Mouse (Mus musculus) left cerebral cortex, postnatal 14 days (tissue): ENCODE data around the gene Bbs1. TPM values are rescaled to one million over a fixed set of nuclear protein-coding genes. Genes with fewer than 3 reads are reported as not detected.
A peak's percentile ranks its signal among the peaks of the same experiment; 100 is the strongest.
"Not testable (repeated sequence)": the region's sequence is repeated elsewhere in the genome, so short reads cannot be mapped to it uniquely, and the experiment has no call there.

Source experiments
- DNase-seq, 2 experiments: peaks; one replicate each; pipeline ENCODE4 v3.0.0; 2021 to 2022; ENCODE audit warnings: low spot score in 2 of 2, mixed read lengths in 1 of 2
- intact Hi-C: fragments of 180-260 bp; cut with DNase I; formaldehyde crosslinking; loops from one replicate; pipeline ENCODE4 v1.15.1; 2025
- long read RNA-seq, 2 experiments: library from polyadenylated mRNA; stranded (forward); transcript quantifications; one replicate each; pipeline ENCODE4 v2.0.0; 2021
- total RNA-seq, 2 experiments: library from RNA; stranded (reverse); gene quantifications; 2 replicates each; pipeline ENCODE4 v1.2.3; 2021

Gene Bbs1
- total RNA-seq: 10 to 100 TPM; 46.5 to 47.2 TPM
- long read RNA-seq, experiment 1, partial matches to known transcripts: 2 of 10 reads
- long read RNA-seq, experiment 1, other reads (novel, unspliced or antisense): 6 of 10 reads
- long read RNA-seq, experiment 2, partial matches to known transcripts: 0 of 3 reads
- long read RNA-seq, experiment 2, other reads (novel, unspliced or antisense): 3 of 3 reads

GRCm38 (mm10) chr19:4905979-4906794 is at the start of gene Bbs1:
Gene Bbs1 (minus strand): TSS chr19:4906628.
- intact Hi-C loops: loop anchor here (10.0 kb wide), 1 partner anchor 281 kb away; the partner anchor contains the start of gene Rce1
- DNase-seq: peak; percentile 84 to 88

- intact Hi-C loops, DNase-seq: not testable (repeated sequence)
These were observed 42.2 kb upstream of the Bbs1 start for GRCm38 (mm10) chr19:4948641-4949040.

- no peak for DNase-seq
- intact Hi-C loops: no loop called here
These were observed 39.1 kb upstream of the Bbs1 start for GRCm38 (mm10) chr19:4945540-4945939.

GRCm38 (mm10) chr19:4943253-4943588 is 36.8 kb upstream of the Bbs1 start:
- intact Hi-C loops: no loop called here
- DNase-seq: peak in 1 of 2 experiments; percentile 34

- intact Hi-C loops: no loop called here
- peak; percentile 77 to 79 for DNase-seq
These were observed 36.3 kb upstream of the Bbs1 start, which contains the start of gene Peli3 for GRCm38 (mm10) chr19:4942551-4943252. Gene Peli3 (minus strand): TSS chr19:4943127.

GRCm38 (mm10) chr19:4937444-4938310 is 31.2 kb upstream of the Bbs1 start:
- no peak for DNase-seq
- intact Hi-C loops: no loop called here

GRCm38 (mm10) chr19:4936896-4937295 is 30.5 kb upstream of the Bbs1 start:
- no peak for DNase-seq
- intact Hi-C loops: no loop called here

- peak in 1 of 2 experiments; percentile 32 for DNase-seq
- intact Hi-C loops: no loop called here
These were observed 22.4 kb upstream of the Bbs1 start for GRCm38 (mm10) chr19:4928781-4929180.

- DNase-seq: peak; percentile 98
- intact Hi-C loops: no loop called here
These were observed 21.6 kb upstream of the Bbs1 start, which contains the start of gene Dpp3 for GRCm38 (mm10) chr19:4927904-4928531. Gene Dpp3 (minus strand): TSS chr19:4928287.

- intact Hi-C loops: no loop called here
These were observed 18.9 kb upstream of the Bbs1 start for GRCm38 (mm10) chr19:4925121-4925860.

GRCm38 (mm10) chr19:4919652-4920051 is 13.2 kb upstream of the Bbs1 start:
- DNase-seq: no peak

More at GRCm38 (mm10) chr19:4925121-4925860, 18.9 kb upstream of the Bbs1 start:
- no peak for DNase-seq

GRCm38 (mm10) chr19:4916827-4917226 is 10.4 kb upstream of the Bbs1 start:
- no peak for DNase-seq
- intact Hi-C loops: no loop called here

More at GRCm38 (mm10) chr19:4919652-4920051, 13.2 kb upstream of the Bbs1 start:
- intact Hi-C loops: no loop called here

GRCm38 (mm10) chr19:4915924-4916603 is 9.6 kb upstream of the Bbs1 start:
- intact Hi-C loops: no loop called here
- no peak for DNase-seq

- DNase-seq: no peak
- intact Hi-C loops: loop anchor here (10.0 kb wide), 1 partner anchor 285 kb away; the partner anchor contains the start of gene Rce1
These were observed 2.9 kb upstream of the Bbs1 start for GRCm38 (mm10) chr19:4909376-4909775.

GRCm38 (mm10) chr19:4908107-4908506 is 1.7 kb upstream of the Bbs1 start:
- intact Hi-C loops: loop anchor here (10.0 kb wide), 1 partner anchor 283 kb away; the partner anchor contains the start of gene Rce1
- peak; percentile 27 to 48 for DNase-seq

GRCm38 (mm10) chr19:4899888-4900287 is 6.5 kb downstream of the Bbs1 start:
- no peak for DNase-seq
- intact Hi-C loops: loop anchor here (10.0 kb wide), 1 partner anchor 275 kb away; the partner anchor contains the start of gene Rce1

- DNase-seq: no peak
- intact Hi-C loops: no loop called here
These were observed 7.5 kb downstream of the Bbs1 start for GRCm38 (mm10) chr19:4898972-4899371.
